Mouse (Mus musculus) neural tube, postnatal 0 days (tissue): Measurements from ENCODE around the gene Calr3. TPM values are rescaled to one million over a fixed set of nuclear protein-coding genes. Genes with fewer than 3 reads are reported as not detected.

ENCODE experiments used
- microRNA-seq: library from miRNA; unstranded; fragments of <30 nt; microRNA quantifications from one replicate; pipeline ENCODE4, GENCODE M21; 2016
- polyA plus RNA-seq: library from polyadenylated mRNA; unstranded; fragments of >200 nt; fragmentation: Nextera tagmentation; extraction: Ambion mirVana; gene quantifications from 2 replicates; pipeline ENCODE4 v1.2.1, GENCODE M21; 2015

Calr3 gene
- 1.1 and 1.2 TPM in 2 replicates for polyA plus RNA-seq

DNA sequence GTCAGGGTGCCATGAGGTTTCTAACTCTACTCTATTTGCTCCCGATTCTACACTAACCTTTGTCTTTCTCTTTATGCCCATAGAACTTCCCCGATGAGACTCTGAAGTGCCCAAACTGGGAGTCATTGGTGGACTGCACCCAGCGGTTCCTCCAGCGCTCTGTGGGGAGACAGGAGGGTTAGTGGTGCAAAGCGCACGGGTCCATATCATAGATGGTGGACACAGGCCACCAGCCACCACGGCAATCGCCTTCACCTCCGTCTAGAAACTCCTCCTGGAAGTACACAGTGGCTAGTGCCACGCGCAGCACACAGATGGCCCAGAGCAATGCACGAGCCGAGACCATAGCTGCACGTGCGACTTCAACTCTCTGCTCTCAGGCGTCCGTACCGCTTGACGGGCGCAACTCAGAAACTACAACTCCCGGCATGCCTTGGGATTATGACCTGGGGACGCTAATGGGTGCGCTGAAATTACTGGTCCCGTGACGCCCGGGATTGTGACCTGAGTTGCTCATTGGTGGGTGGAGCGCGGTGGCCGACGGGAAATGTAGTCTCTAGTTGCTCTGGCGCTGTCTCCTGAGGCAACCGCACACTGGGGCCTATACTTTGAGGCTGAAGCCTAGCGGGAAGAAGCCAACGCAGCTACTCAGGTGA is at the start of gene Calr3, which contains the start of gene 1700030K09Rik:
TSS of gene Calr3 (minus strand) at position 533 of the 656 bp plus-strand sequence.
TSS of gene 1700030K09Rik (plus strand) at position 543 of the 656 bp plus-strand sequence.

DNA sequence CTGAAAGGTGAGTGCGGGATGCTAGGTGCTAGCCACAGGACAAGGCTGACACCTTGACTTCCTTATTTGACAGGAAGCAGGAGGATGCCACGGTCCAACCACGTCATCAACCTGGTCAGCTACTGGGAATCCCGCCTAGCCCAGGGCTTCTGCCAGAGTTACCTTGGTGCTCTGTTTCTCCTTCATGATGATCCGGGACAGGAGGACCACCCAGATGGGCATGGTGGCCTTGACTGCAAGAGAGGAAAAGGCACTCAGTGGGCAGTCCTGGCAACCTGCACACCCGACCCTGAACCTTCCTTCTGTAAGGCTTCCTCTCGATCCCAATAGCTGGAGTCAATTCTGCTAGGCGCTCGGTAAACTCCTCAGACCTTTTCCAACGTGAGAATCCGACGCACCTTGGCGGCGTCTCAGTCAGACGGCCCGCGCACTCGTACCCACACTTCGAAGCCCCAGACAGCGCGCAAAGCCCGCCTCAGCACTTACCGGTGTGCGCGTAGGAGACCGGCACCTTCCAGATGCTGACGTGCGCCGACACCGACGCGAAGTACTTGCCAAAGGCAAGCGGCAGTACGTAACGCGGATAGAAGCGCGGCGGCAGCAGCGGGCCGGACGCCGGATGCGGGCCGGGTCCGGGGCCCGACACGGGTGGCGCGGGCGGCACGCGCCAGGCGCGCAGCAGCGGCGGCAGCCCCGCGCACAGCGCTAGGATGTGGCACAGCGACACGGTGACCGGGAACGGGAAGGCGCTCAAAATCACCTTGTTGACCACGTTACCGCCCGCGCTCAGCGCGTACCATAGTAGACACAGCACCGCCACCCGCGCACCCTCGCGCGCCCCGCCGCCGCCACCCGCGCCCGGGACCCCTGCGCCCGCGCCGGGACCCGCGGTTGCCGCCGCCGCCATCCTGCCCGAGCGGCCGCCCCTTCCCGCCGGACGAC is 48.3 kb upstream of the Calr3 start, which contains the start of gene Slc35e1:
TSS of gene Slc35e1 (minus strand) at position 935 of the 942 bp plus-strand sequence.

GRCm38 (mm10) chr8:72474826-72475546 is 31.3 kb upstream of the Calr3 start, which contains the start of gene Cherp:
Cherp (minus strand) TSS chr8:72475226.

GRCm38 (mm10) chr8:72421362-72422335 is 22.0 kb downstream of the Calr3 start, which contains the start of gene Eps15l1:
Eps15l1 (minus strand) TSS chr8:72421460.

Small RNA genes within 50 kb of the gene (microRNA-seq; reads per million reads assigned to microRNA genes)
- 1.7 reads per million for gene Mir7068

Other genes with a start within 250 kb of the Calr3 start
- not detected in 2 replicates for gene Cib3, start 231.0 kb downstream of the Calr3 start, polyA plus RNA-seq
- gene Gm11034, start 230.2 kb downstream of the Calr3 start, polyA plus RNA-seq: not detected in 2 replicates
- 62.6 and 65.6 TPM in 2 replicates for gene Fam32a, start 224.1 kb downstream of the Calr3 start, polyA plus RNA-seq
- 198 and 225 TPM in 2 replicates for gene Ap1m1, start 203.9 kb downstream of the Calr3 start, polyA plus RNA-seq
- 6.4 and 8.0 TPM in 2 replicates for gene Gm10282, start 138.6 kb downstream of the Calr3 start, polyA plus RNA-seq
- 12.0 and 15.9 TPM in 2 replicates for gene Klf2, start 124.8 kb downstream of the Calr3 start, polyA plus RNA-seq
- gene Eps15l1, start 22.4 kb downstream of the Calr3 start, polyA plus RNA-seq: 38.6 and 43.9 TPM in 2 replicates
- gene 1700030K09Rik, start within 50 bp of the Calr3 start, polyA plus RNA-seq: 11.4 and 12.8 TPM in 2 replicates
- gene Cherp, start 31.4 kb upstream of the Calr3 start, polyA plus RNA-seq: 32.1 and 35.1 TPM in 2 replicates
- gene Slc35e1, start 48.7 kb upstream of the Calr3 start, polyA plus RNA-seq: 12.1 and 12.8 TPM in 2 replicates
- 11.0 and 12.0 TPM in 2 replicates for gene Med26, start 104.4 kb upstream of the Calr3 start, polyA plus RNA-seq
- 118 and 136 TPM in 2 replicates for gene Smim7, start 127.2 kb upstream of the Calr3 start, polyA plus RNA-seq
- 47.0 and 51.7 TPM in 2 replicates for gene Tmem38a, start 128.2 kb upstream of the Calr3 start, polyA plus RNA-seq
- gene Nwd1, start 202.8 kb upstream of the Calr3 start, polyA plus RNA-seq: 4.9 and 5.5 TPM in 2 replicates